ENCODE assay signal across 24 mouse cellular contexts in genomic region chr12:117760846-117761245, GRCm38 (mm10).
"Had no signal": no experiment of that assay in that cellular context is flagged by ENCODE, and none has a peak within 500 bp of the region (broad histone marks: within the 10 kb centered on the region; RNA-seq: fewer than 3 reads in every experiment).

No protein-coding gene starts in this region.

- ATAC-seq: intestine, embryonic 16.5 days; liver, embryonic 12.5 days had no signal

- H3K36me3 ChIP-seq: heart, embryonic 15.5 days; kidney, embryonic 15.5 days; limb, embryonic 13.5 days; limb, embryonic 15.5 days; liver, embryonic 12.5 days had no signal

- H3K4me1 ChIP-seq: liver, embryonic 12.5 days had no signal

- H3K4me2 ChIP-seq: heart, embryonic 13.5 days; heart, embryonic 15.5 days; hindbrain, embryonic 13.5 days; hindbrain, embryonic 15.5 days; kidney, embryonic 15.5 days; limb, embryonic 13.5 days; limb, embryonic 15.5 days; liver, embryonic 12.5 days had no signal

- H3K27ac ChIP-seq: heart, embryonic 15.5 days; hindbrain, embryonic 13.5 days; hindbrain, embryonic 15.5 days; hindbrain, postnatal 0 days; kidney, embryonic 15.5 days; kidney, postnatal 0 days; limb, embryonic 13.5 days; limb, embryonic 15.5 days; liver, embryonic 12.5 days; liver, embryonic 14.5 days had no signal

- H3K4me3 ChIP-seq: heart, embryonic 13.5 days; heart, embryonic 15.5 days; hindbrain, embryonic 13.5 days; hindbrain, embryonic 15.5 days; kidney, embryonic 15.5 days; limb, embryonic 13.5 days; limb, embryonic 15.5 days; liver, embryonic 12.5 days had no signal

- H3K27me3 ChIP-seq: heart, embryonic 13.5 days; heart, embryonic 15.5 days; hindbrain, embryonic 15.5 days; kidney, embryonic 15.5 days; limb, embryonic 15.5 days; liver, embryonic 12.5 days had no signal

- H3K9ac ChIP-seq: forebrain, postnatal 0 days; heart, embryonic 13.5 days; heart, embryonic 15.5 days; hindbrain, embryonic 13.5 days; hindbrain, embryonic 15.5 days; kidney, embryonic 15.5 days; limb, embryonic 13.5 days; limb, embryonic 15.5 days; liver, embryonic 12.5 days; liver, embryonic 14.5 days had no signal

- DNase-seq: forebrain, postnatal 0 days; gastrocnemius, postnatal 10 days; gastrocnemius, postnatal 25 days; heart, adult 18-20 months; kidney, adult 11 months; kidney, adult 2 months; kidney, adult 9 months; kidney, postnatal 14 days; kidney, postnatal 36 days; layer of hippocampus, postnatal 36 days; left cerebral cortex, postnatal 4 days; lung, adult 18-20 months had no signal

- H3K9me3 ChIP-seq: heart, embryonic 13.5 days; heart, embryonic 15.5 days; hindbrain, embryonic 13.5 days; hindbrain, embryonic 15.5 days; kidney, embryonic 15.5 days; limb, embryonic 13.5 days; limb, embryonic 15.5 days; liver, embryonic 12.5 days had no signal
